Mouse (Mus musculus): ENCODE data around the gene Prickle3. TPM values are rescaled to one million over a fixed set of nuclear protein-coding genes. Genes with fewer than 3 reads are reported as not detected.

Gene Prickle3
- polyA plus RNA-seq, 1 experiment from 2014 or later = 0.94 TPM

DNA sequence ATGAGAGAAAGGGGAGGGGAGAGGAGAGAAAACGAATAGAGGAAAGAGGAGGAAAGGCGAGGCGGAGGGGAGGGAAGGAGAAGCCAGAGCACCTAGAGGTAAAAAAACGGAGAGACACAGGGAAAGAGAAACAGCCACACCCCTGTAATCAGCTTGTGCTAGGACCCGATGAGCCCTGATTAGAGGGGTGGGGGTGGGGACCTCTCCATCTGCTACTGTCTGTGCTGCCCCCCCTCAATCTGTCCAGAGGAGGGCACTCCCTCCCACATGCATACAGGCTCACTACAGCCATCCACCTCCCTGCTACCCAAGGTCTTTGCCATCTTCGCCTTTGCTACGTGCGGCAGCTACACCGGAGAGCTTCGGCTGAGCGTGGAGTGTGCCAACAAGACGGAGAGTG lies 16.3 kb upstream of the Prickle3 start:
- 47% methylated on average over 12 of the region's 12 CpGs for WGBS
- H3K4me2 ChIP-seq (ENCODE audit: low read length) = peak overlapping the region; percentile 54
- DNase-seq (ENCODE audit: low spot score) (no peak), ATAC-seq (no peak)
- no peaks in the 10 kb centered on the region for H3K4me1 ChIP-seq (ENCODE audit: control insufficient read depth, insufficient read depth, low read length)
- H3K27me3 ChIP-seq (replicated peaks; ENCODE audit: control insufficient read depth, insufficient read depth, low read length) = no peaks in the 10 kb centered on the region
- H3K36me3 ChIP-seq (ENCODE audit: control insufficient read depth, insufficient read depth, low read length) = 0 out of 2 replicates have a peak, but pooled peaks cover 5% of the 10 kb centered on the region
- H3K27ac ChIP-seq (ENCODE audit: low read depth, low read length) = no peak overlapping the region
- peak overlapping the region; percentile 9; the same call in 1 of the 2 replicates for H3K4me3 ChIP-seq (ENCODE audit: low read depth, low read length)
- H3K9ac ChIP-seq (ENCODE audit: low read length) = peak overlapping the region; percentile 21
- H3K9me3 ChIP-seq (replicated peaks; ENCODE audit: control insufficient read depth, low read length) = no peaks in the 10 kb centered on the region

- DNase-seq (ENCODE audit: low spot score) = peak; percentile 80
- H3K36me3 ChIP-seq (ENCODE audit: control insufficient read depth, insufficient read depth, low read length) = 0 out of 2 replicates have a peak, but pooled peaks cover 5% of the 10 kb centered on the region
- ATAC-seq = no peak
- no peak overlapping the region for H3K4me2 ChIP-seq (ENCODE audit: low read length)
- H3K27ac ChIP-seq (ENCODE audit: low read depth, low read length) = no peak overlapping the region
- no peak overlapping the region for H3K4me3 ChIP-seq (ENCODE audit: low read depth, low read length)
- no peaks in the 10 kb centered on the region for H3K9me3 ChIP-seq (replicated peaks; ENCODE audit: control insufficient read depth, low read length)
- 25% methylated on average over 5 of the region's 5 CpGs for WGBS
- H3K27me3 ChIP-seq (replicated peaks; ENCODE audit: control insufficient read depth, insufficient read depth, low read length) = no peaks in the 10 kb centered on the region
- no peaks in the 10 kb centered on the region for H3K4me1 ChIP-seq (ENCODE audit: control insufficient read depth, insufficient read depth, low read length)
- H3K9ac ChIP-seq (ENCODE audit: low read length) = no peak overlapping the region
Measured at GRCm38 (mm10) chrX:7645349-7645748, 11.7 kb upstream of the Prickle3 start.

GRCm38 (mm10) chrX:7648671-7649304 lies 8.3 kb upstream of the Prickle3 start:
- DNase-seq (ENCODE audit: low spot score) (peak; percentile 96), ATAC-seq (peak; percentile 96)
- H3K9me3 ChIP-seq (replicated peaks; ENCODE audit: control insufficient read depth, low read length) = no peaks in the 10 kb centered on the region
- no peaks in the 10 kb centered on the region for H3K27me3 ChIP-seq (replicated peaks; ENCODE audit: control insufficient read depth, insufficient read depth, low read length)
- H3K27ac ChIP-seq (ENCODE audit: low read depth, low read length) = peak overlapping the region; percentile 71; the same call in 1 of the 2 replicates
- peak overlapping the region; percentile 48 for H3K4me2 ChIP-seq (ENCODE audit: low read length)
- H3K9ac ChIP-seq (ENCODE audit: low read length) = peak overlapping the region; percentile 54
- 0 out of 2 replicates have a peak, but pooled peaks cover 8% of the 10 kb centered on the region for H3K36me3 ChIP-seq (ENCODE audit: control insufficient read depth, insufficient read depth, low read length)
- WGBS = 37% methylated on average over 25 of the region's 25 CpGs
- no peaks in the 10 kb centered on the region for H3K4me1 ChIP-seq (ENCODE audit: control insufficient read depth, insufficient read depth, low read length)
- H3K4me3 ChIP-seq (ENCODE audit: low read depth, low read length) = peak overlapping the region; percentile 29

DNA sequence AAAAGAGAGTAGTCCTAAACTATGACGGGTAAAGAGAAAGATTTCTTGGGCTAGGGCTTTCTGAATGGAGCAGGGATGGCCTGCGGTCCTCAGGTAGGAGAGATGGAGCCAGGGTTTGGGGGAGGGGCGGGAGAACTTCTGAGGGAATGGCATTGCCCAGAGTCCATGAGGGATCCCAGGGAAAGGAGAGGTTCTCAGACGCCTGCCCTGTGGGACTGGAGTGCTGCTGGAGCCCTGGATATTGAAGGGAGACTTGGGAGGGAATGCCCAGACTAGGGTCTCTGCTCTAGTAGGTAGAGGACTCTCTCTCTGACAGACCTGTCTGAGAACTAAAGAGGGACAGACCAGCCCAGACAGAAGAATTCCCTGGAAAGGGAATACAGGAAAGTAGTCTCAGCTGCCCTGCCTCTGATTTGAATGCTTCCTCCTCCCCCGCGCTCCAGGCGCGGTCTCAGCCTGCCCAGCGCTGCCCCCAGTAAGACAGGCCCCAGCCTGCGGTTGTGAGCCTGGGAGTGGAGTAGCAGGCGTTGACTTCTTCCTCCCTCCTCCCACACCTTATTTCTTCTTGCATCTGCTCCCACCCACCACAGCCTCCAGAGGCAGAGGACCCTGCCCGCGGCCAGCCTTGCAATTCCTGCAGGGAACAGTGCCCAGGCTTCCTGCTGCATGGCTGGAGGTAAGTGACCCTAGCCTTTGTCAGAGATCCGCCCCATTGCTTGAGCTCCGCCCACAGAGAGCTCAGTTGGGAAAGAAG lies 1.1 kb downstream of the Prickle3 start:
- Histone ChIP-seq H3K27me3 (replicated peaks; ENCODE audit: control insufficient read depth, insufficient read depth, low read length) (no peaks in the 10 kb centered on the region), H3K4me3 (ENCODE audit: low read depth, low read length) (no peak overlapping the region), H3K27ac (ENCODE audit: low read depth, low read length) (no peak overlapping the region), H3K36me3 (ENCODE audit: control insufficient read depth, insufficient read depth, low read length) (no peaks in the 10 kb centered on the region), H3K4me2 (ENCODE audit: low read length) (peak overlapping the region; percentile 44), H3K9ac (ENCODE audit: low read length) (no peak overlapping the region), H3K4me1 (ENCODE audit: control insufficient read depth, insufficient read depth, low read length) (no peaks in the 10 kb centered on the region), H3K9me3 (replicated peaks; ENCODE audit: control insufficient read depth, low read length) (no peaks in the 10 kb centered on the region)
- WGBS = 28% methylated on average over 12 of the region's 15 CpGs
- DNase-seq (ENCODE audit: low spot score) (peak; percentile 10), ATAC-seq (peak; percentile 26; the same call in 1 of the 2 replicates)

GRCm38 (mm10) chrX:7658785-7659589 lies 1.9 kb downstream of the Prickle3 start:
- H3K27ac ChIP-seq (ENCODE audit: low read depth, low read length) = no peak overlapping the region
- no peak for ATAC-seq
- H3K4me3 ChIP-seq (ENCODE audit: low read depth, low read length) = no peak overlapping the region

DNA sequence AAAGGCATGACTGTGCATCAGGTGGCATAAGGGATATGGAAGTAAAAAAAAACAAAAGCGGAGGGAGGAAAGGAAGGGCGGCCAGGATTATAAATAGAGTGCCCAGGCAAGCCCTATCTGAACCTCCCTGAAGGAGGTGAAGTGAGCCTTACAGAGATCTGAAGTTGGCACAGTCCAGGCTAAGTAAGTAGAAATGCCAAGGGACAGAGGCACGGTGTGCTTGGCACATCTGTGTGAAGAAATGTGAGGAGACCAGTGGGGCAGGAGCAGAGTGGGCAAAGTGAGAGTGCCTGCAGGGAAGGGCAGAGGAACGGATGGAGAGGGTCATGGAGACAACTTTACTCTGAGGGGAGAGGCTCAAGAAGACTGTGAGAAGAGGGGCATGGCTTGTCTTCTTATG lies 4.0 kb downstream of the Prickle3 start:
- Histone ChIP-seq H3K4me2 (ENCODE audit: low read length) (no peak overlapping the region), H3K27ac (ENCODE audit: low read depth, low read length) (no peak overlapping the region), H3K36me3 (ENCODE audit: control insufficient read depth, insufficient read depth, low read length) (no peaks in the 10 kb centered on the region), H3K4me3 (ENCODE audit: low read depth, low read length) (no peak overlapping the region), H3K9ac (ENCODE audit: low read length) (no peak overlapping the region), H3K4me1 (ENCODE audit: control insufficient read depth, insufficient read depth, low read length) (no peaks in the 10 kb centered on the region), H3K9me3 (replicated peaks; ENCODE audit: control insufficient read depth, low read length) (no peaks in the 10 kb centered on the region), H3K27me3 (replicated peaks; ENCODE audit: control insufficient read depth, insufficient read depth, low read length) (no peaks in the 10 kb centered on the region)
- ATAC-seq = no peak
- WGBS = 85% methylated on average over 4 of the region's 4 CpGs
- no peak for DNase-seq (ENCODE audit: low spot score)

More at GRCm38 (mm10) chrX:7658785-7659589, 1.9 kb downstream of the Prickle3 start:
- H3K36me3 ChIP-seq (ENCODE audit: control insufficient read depth, insufficient read depth, low read length) = no peaks in the 10 kb centered on the region
- H3K4me1 ChIP-seq (ENCODE audit: control insufficient read depth, insufficient read depth, low read length) = no peaks in the 10 kb centered on the region
- H3K4me2 ChIP-seq (ENCODE audit: low read length) = no peak overlapping the region; the same call in 1 of the 2 replicates
- H3K9ac ChIP-seq (ENCODE audit: low read length) = no peak overlapping the region
- DNase-seq (ENCODE audit: low spot score) = no peak
- H3K27me3 ChIP-seq (replicated peaks; ENCODE audit: control insufficient read depth, insufficient read depth, low read length) = no peaks in the 10 kb centered on the region
- H3K9me3 ChIP-seq (replicated peaks; ENCODE audit: control insufficient read depth, low read length) = no peaks in the 10 kb centered on the region
- WGBS = 62% methylated on average over 11 of the region's 11 CpGs

DNA sequence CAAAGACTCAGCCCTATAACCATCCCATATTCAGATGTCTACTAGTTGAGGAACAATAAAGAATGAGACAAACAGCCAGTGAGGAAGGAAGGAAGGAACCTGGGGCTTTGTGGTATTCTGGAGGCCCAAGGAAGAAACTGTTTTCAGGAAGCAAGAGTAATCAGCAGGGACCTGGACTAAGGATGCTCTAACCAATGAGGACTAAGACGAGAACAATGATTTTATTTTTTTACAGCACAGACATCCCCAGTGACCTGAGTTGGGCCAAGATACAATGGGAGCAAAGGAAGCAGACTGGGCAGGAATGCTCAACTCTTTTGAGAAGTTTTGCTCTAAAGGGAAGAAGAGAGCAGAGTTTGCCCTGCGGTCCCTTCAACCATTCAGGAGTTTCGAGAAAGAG lies 5.9 kb downstream of the Prickle3 start:
- Histone ChIP-seq H3K27me3 (replicated peaks; ENCODE audit: control insufficient read depth, insufficient read depth, low read length) (no peaks in the 10 kb centered on the region), H3K36me3 (ENCODE audit: control insufficient read depth, insufficient read depth, low read length) (no peaks in the 10 kb centered on the region), H3K4me1 (ENCODE audit: control insufficient read depth, insufficient read depth, low read length) (no peaks in the 10 kb centered on the region), H3K9me3 (replicated peaks; ENCODE audit: control insufficient read depth, low read length) (no peaks in the 10 kb centered on the region), H3K4me3 (ENCODE audit: low read depth, low read length) (no peak overlapping the region), H3K9ac (ENCODE audit: low read length) (no peak overlapping the region), H3K27ac (ENCODE audit: low read depth, low read length) (no peak overlapping the region), H3K4me2 (ENCODE audit: low read length) (no peak overlapping the region)
- no peak for DNase-seq (ENCODE audit: low spot score)
- ATAC-seq = no peak
- 78% methylated on average over 3 of the region's 3 CpGs for WGBS

GRCm38 (mm10) chrX:7664791-7665190 lies 7.7 kb downstream of the Prickle3 start:
- 87% methylated on average over 11 of the region's 11 CpGs for WGBS
- no peak overlapping the region for H3K4me2 ChIP-seq (ENCODE audit: low read length)
- no peak for ATAC-seq
- no peak for DNase-seq (ENCODE audit: low spot score)
- H3K36me3 ChIP-seq (ENCODE audit: control insufficient read depth, insufficient read depth, low read length) = peaks cover 3% of the 10 kb centered on the region; the same call in 1 of the 2 replicates
- H3K4me3 ChIP-seq (ENCODE audit: low read depth, low read length) = no peak overlapping the region
- H3K9ac ChIP-seq (ENCODE audit: low read length) = no peak overlapping the region
- H3K27ac ChIP-seq (ENCODE audit: low read depth, low read length) = no peak overlapping the region
- H3K27me3 ChIP-seq (replicated peaks; ENCODE audit: control insufficient read depth, insufficient read depth, low read length) = no peaks in the 10 kb centered on the region
- no peaks in the 10 kb centered on the region for H3K9me3 ChIP-seq (replicated peaks; ENCODE audit: control insufficient read depth, low read length)
- no peaks in the 10 kb centered on the region for H3K4me1 ChIP-seq (ENCODE audit: control insufficient read depth, insufficient read depth, low read length)
